Mouse (Mus musculus) olfactory bulb, adult 2 months (tissue): ENCODE measurements around the gene Tbc1d24.

Experiments used
- CTCF ChIP-seq: fragments of 200-500 bp; IDR thresholded peaks from 2 replicates; pipeline ENCODE4 v1.5.1; 2012; ENCODE audit warnings: low read depth, mild to moderate bottlenecking, low read length, moderate library complexity; ENCODE audit not compliant: insufficient read depth
- POLR2A ChIP-seq: fragments of 200-500 bp; IDR thresholded peaks from 2 replicates; pipeline ENCODE4 v1.6.1; 2012; ENCODE audit warnings: mild to moderate bottlenecking, low read depth, low read length, moderate library complexity; ENCODE audit not compliant: insufficient read depth

GRCm38 (mm10) chr17:24225851-24226250 lies 20.5 kb upstream of the Tbc1d24 start:
- TF ChIP-seq CTCF: no peak
- TF ChIP-seq POLR2A: no peak
